Mouse (Mus musculus) mouse embryonic stem cell (cell line): ENCODE measurements around the gene Myo16.

ENCODE experiments used
- in situ Hi-C, 2 experiments: fragments of 300-500 bp; cut with MboI; formaldehyde crosslinking; loops; 1 replicate in 1 of 2; 3 replicates in 1 of 2; pipeline ENCODE4 v1.14.3; 2019 to 2020; ENCODE audit warnings: low sequenced_read_pairs in 2 of 2, low pct_unique_long_range_greater_than_20kb in 1 of 2, mixed read lengths in 1 of 2; ENCODE audit not compliant: unreplicated experiment in 1 of 2

Gene Myo16

DNA sequence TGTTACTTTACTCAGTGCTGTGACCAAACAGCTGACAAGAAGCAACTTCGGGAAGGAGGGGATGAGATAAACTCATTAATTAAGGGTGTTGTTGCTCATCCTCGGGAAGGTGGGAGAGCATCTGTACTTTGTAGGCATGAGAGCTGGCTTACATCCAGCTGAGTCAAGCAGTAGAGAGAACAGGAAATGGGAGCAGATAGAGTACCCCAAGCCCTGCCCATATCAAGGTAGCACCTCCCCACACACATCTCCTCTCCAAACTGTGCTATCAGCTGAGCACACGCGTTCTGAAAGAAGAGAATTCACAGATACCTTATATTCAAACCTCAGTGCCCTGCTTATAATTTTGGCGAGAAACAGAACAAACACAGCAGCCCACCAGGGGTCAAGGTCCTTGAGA is 330.1 kb downstream of the Myo16 start:
- in situ Hi-C loops, result no loop called here

DNA sequence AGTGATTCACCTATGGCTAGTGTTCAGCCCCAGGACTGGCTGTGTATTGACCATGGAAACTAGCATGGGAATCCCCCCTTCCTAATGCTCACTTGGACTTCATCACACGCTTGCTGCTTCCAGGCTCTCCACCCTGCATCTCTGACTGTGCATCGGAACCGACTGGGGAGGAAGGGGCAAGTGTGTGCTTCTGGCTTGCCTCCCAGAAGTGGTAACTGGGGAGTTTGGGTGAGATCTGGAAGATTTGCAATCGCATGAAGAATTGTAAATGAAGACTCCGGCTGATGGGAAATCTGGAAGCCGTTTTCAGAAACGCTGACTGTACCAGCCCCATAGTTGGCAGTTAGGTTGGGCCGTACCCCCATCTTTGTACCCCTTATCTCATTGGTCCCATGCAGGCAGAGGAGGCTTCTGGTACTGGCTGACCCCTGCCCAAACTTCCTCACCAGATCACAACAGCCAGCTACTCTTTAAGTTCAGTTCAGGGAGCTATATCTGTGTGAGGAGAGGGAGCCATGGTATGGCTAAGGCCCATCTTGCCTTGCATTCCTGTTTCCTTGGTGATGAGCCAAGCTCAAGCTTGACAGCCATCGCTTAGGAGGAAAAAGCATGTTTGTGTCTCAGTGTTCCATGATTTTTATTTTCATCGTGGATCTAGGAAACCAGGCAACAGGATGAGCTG is 336.2 kb downstream of the Myo16 start:
- in situ Hi-C loops, result no loop called here

DNA sequence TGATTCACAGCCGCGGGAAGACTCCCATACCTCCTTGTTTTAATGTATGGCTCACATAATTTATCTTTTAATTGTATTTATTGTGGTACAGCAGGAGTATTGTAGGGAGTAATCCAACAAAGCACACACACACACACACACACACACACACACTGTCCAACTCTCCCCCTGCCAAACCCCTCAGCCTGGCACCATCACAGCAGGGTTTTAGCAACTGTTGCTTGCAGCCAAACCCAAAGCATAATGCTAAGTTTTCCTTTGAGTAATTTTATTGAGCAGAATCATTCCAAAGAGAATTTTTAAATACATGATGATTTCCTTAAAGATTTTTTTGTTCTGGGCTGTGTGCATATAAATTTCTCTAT is 336.7 kb downstream of the Myo16 start:
- in situ Hi-C loops, result no loop called here

DNA sequence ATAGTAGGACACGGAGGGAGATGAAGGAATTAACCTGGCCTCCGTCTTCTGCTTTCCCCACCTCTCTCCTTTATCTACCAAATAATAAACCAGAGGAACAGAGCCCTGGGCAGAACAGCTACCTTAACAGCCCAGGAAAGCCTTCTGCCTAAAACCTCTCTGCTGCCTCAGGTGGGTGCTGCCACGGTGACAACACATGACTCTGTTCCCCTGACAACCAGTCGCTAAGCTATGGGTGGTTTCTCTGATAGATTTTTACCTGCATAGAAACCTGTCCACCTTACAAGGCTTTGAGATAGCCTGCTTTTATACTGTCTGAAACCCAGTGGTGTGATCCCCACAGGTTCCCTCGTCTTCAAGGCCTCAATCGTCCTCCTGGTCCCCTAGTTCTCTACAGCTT is 337.2 kb downstream of the Myo16 start:
- in situ Hi-C loops, result no loop called here

DNA sequence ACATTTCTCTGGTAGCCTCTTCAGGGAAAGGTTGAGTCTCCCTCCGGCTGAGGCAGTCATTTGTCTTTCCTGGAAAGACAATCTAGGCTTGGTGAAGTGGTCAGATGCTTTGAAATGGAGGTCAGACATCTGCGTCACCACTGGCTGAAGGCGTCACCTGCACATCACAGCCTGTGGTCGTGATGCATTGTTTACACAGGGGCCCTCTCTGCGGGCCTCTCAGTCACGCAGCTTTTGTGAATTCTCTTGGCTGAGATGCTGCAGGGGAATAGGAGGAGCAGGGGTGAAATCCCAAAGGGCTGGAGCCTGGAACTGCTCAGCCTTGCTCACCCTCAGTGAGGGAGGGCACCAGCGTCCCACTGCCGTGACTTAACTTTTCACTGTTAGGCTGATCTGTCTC is 346.1 kb downstream of the Myo16 start:
- in situ Hi-C loops, result no loop called here

DNA sequence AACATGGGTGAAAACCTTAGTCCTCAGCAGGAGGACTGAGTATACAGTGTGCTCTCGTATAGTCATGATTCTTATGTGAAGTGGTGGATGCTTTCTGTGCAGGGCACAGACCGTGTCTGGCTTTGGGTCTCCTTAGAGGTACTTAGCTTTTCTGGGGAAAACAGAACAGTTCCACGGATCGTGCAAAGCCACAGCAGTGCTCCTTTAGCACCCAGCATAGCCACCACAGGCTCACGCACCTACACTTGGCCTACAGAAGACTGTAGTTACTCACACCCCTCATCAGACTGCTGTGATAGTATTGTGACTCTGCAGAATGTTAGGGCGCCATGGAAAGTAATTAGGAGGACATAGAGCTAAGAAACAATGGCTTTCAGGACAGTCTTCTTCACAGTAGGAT is 346.8 kb downstream of the Myo16 start:
- in situ Hi-C loops, result no loop called here

DNA sequence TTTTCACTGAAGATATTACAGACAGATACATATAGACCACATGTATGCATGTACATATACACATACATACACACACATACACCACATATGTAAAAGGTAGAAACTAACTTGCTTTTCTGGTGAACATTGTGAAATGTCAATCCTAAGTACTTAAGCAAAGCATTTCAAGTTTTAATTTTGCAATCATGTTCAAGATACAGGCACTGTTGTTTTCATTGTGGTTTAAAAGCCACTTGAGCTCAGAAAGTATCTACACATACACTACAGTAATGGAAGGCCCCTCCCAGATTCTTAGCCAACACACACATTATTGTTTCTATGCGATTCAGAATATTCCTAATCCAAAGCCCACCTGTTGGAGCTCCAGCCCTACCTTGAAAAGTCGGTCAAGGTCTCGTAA is 348.0 kb downstream of the Myo16 start:
- in situ Hi-C loops, result no loop called here

DNA sequence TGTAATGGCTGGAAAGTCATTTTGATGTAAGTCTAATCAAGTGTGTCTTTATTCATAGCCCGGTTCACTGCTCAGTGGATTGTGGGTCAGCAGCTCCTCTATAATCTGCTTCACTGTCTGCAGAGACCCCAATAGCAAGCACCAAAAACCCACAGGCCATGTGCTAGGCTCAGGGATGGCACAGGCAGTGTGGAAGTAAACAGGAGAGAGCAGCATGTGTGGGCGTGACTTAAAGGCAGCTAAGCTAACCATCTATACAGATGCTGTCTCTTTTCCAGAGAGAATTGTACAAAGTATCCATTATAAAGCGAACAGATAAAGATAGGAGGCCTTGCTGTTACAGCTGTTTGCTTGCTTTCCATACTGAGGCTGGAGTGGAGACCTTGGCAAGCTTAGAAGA is 358.4 kb downstream of the Myo16 start:
- in situ Hi-C loops, result no loop called here

DNA sequence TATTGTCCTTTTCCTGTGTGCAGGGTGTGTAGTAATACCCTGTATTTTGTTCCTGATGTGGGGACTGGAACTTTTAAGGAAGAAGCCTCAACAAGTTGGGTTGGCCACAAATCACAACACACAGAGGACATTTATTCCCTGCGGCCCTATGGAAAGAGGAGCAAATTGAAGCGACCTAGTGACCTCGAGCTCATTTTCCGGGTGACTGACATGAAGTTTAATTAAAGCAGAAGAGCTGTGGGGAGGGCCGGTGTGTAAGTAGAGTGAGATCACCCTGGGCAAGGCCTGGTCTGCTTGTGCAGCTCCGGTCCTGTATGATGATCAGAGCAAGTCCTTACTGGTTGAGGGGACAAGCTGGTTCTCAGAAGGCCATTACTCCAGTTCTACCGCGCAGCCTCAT is 363.7 kb downstream of the Myo16 start:
- in situ Hi-C loops, result no loop called here

DNA sequence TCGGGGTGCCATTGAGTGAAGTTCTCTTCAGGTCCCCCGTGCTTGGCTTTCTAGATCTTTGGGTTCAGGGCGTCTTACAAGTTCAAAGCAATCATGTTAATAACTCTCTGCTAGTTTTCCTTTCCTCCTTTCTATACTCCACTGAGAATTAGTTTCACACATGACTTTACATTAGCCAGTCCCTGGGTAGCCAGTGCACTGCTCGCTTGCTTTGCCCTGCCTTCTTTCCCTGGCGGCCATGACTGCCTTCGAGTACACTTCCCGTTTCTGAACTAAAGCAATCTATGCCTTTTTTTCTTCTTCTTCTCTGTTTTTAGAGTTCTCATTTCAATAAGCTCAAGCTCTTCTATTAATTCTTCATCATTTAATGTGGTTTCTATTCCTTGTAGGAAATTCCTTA is 365.6 kb downstream of the Myo16 start:
- in situ Hi-C loops, result no loop called here

DNA sequence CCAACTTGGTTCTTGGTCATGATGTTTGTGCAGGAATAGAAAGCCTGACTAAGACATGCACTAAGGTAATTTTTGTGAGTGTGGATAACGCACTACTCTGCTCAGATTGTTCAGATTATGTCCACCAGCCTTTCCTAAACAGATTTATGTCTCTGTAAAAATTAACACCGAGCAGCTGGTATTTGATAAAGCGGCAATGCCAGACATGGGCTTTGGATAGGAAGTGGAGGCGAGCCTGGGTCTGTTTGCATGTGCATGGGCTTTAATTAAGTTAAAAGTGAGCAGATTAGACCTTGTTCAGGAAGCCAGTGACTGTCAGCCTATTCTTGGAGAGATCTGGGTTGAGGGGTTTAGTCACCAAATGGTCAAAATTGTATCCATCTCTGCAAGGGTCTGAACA is 367.8 kb downstream of the Myo16 start:
- in situ Hi-C loops, result no loop called here

DNA sequence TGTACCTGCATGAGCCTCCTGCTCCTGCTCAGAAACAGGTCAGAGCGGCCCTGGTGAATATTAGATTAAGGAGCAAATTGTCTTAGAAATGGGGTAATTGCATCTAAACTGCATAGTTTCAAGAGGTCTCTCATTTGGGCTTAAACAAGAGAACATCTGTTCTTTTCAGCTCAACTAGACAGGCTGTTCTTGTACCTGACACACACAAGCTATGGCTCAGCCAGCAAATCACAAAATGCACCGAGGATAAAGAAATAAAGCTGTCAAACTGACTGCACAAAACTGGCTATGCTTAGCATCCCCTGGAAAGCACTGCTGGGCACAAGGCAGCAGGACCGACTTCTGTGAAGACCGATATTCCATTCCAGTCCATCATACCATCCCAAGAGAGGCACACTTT is 372.0 kb downstream of the Myo16 start:
- in situ Hi-C loops, result no loop called here

DNA sequence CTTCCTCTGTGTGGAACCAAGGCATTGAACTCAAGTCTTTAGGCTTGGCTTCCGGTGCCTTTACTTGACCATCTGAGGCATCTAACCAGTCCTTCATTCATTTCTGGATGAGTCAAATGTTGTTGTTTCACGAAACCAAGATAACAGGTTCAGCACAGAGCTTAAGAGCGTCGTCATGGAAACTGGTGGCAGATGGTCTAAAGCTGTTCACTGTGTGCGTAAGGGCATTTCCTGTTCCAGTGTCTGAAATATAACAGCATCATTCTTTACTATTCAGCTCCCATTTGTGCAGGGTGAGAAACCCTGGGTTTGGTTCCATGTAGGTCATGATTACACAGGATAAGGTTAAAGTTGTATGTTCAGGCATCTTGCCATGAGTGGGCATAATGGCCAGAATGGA is 372.9 kb downstream of the Myo16 start:
- in situ Hi-C loops, result no loop called here

DNA sequence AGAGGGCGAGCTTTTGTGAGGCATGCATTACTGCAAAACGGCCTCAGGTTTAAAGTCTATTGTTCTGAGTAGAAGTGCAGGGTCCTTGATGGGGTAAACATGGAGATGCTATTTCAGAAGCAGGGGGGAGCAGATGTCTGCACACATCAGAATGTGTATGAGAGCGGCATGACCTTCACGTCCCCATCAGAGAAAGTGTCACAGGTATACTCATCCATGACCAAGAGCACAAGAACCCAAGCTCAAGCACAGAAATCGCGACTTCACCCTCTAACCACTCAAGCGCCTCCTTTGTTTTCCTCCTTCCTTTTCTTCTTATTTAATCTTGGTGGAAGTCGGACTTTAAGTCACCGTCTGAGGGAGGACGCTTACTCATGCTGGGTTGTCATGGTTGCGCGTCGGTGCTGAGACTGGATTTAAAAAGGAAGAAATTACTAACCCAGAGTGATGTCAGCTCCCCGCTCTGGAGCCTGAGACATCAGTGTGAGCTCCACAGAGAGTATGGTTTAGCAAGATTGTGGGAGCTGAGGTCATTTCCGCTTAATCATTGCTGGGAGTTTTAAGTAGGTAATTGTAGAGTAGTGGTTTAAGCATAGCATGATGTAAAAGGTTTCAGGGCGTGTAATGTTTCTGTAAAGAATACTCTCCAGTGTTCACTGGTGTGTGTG is 381.0 kb downstream of the Myo16 start:
- in situ Hi-C loops, result no loop called here

DNA sequence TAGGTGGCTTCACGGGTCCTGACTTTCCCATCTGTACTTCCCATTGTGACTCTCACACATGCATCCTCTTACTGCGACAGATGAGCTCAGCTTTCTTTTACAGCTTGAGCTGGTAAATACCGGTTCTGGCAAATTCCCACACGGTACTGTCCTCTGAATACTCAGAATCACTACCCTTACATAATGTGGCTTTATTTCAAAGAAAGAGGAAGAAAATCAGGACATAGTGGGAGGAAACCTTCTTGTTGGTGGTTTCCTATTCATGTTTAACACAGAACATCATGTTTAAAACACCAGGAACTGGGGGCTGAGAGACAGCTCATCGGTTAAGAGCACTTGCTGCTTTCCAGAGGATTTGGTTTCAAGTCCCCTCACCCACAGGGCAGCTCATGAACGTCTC is 384.6 kb downstream of the Myo16 start:
- in situ Hi-C loops, result no loop called here

DNA sequence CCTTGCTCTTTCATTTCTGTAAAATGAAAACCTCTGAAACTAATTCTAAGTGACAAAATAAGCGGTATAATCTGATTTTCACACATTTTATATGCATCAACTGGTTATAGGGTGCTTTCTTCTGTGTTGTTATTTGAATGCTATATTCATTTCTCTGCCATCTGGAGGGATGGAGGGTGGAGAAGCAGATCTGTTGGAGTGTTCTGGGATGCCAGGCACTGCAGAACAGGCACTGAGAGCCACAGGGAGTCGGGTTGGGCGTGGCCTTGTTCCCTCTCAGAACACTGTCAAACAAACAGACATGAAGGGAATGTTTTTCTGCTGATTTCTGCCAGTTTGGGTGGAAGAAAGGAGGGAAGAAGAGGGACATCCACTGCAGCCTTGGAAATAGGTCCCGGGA is 386.0 kb downstream of the Myo16 start:
- in situ Hi-C loops, result no loop called here

DNA sequence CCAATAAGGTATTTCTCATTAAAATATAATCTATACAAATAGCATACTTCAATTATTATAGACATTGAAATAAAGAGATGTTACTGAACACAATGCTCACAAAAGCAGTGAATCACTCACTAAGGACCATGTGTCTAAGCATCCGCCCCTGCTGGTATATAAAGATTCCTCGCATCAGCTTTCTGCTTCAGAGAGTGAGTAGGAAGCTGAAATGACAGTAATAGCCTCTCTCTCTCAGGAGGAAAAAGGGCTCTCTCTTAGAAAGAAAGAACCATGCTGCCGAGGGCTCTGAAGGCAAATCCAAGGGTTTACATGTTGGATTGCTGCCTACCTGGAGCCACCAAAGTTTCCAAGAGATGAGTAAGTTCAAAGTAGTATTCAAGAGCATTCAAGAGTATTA is 392.2 kb downstream of the Myo16 start:
- in situ Hi-C loops, result no loop called here

DNA sequence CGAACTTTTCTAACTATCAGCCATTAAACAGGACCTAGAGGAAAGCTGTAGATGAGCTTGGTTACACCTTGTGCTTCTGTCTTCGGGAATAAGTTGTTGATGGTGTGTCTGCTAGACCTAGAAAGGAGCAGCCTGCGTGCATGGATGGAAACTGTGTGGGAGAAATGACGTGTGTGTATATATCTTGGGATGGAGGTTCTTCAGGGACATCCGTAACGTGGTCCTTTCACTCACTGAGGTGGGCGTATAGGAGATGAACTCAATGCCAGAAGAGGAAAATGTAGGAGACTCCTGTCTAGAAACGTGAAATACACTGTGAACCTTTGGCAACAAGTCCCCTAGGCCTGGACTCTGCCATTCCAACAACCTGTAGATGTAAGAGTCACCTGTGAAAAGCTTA is 392.8 kb downstream of the Myo16 start:
- in situ Hi-C loops, result no loop called here

DNA sequence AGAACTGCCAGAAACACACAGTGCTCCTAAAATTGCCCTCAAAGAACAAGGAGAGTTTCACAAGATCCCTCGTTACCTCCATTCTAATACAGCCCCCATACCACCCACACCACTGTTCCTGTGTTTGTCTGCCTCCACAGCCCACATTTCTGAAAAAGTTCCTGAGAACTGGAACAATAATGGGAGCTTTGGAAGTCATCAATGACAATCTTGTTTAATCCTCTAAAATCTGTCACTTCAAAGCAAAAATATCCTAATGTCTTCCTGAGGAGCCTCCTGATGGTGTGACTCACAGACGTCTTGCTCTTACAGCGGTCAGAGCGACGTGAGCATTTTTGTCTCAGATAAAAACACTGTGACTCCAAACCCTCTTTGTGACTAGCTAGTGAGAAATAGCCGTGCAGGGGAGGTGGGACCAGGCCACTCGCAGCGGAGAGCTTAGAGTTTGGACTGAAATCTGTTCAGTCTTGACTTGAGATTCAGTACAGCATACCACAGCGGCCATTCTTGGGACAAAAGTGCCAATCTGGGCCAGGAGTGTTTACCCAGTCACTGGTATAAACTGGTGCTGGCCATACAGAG is 394.4 kb downstream of the Myo16 start:
- in situ Hi-C loops, result no loop called here

DNA sequence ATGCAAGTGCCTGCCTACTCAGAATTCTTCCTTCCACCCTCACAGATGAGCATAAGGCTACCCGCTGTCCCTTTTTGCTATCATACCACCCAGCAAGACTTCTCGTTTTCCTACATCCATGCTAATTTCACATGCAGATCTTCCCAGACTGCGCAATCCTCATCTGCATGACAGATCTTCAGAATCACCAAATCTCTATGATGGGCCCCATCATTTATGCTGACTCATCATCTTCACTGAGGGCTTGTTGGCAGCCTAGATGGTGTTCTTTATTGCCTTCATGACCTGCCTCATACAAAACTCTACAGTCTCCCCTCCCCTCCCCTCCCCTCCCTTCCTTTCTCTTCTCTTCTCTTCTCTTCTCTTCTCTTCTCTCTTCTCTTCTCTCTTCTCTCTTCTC is 395.7 kb downstream of the Myo16 start:
- in situ Hi-C loops, result no loop called here
